10 mouse cellular contexts compared by ENCODE assay signal in the genomic region with DNA sequence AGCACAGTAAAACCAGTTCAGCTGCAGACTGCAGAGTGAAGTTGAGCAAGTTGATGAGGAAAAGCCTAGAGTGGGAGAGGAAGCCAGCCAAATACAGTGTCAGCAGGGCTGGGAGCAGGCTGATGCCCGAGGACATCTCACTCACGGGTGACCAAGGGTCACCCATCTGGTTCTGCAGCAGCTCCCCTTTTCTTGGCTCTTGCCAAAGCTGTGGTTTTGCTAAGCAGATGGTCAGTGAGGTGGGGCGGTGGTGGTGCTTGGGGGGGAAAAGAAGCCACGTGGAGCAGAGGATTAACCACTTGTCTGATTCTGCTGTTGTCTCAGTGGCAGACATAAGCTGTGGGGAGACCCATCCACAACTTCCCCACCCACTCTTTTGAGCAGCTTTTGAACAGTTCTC. TPM values are rescaled to one million over a fixed set of nuclear protein-coding genes. Genes with fewer than 3 reads are reported as not detected.
DNase-seq lines count a peak whose midpoint lies in the region; ATAC-seq and TF ChIP-seq lines count a peak whose summit lies in the region.
"Had no signal": no experiment of that assay in that cellular context is flagged by ENCODE, and none has a peak within 500 bp of the region (broad histone marks: within the 10 kb centered on the region; RNA-seq: fewer than 3 reads in every experiment).

No protein-coding gene starts in this region.

- no peaks in the 10 kb centered on the region for H3K27me3 ChIP-seq in liver, postnatal 0 days (ENCODE audit: insufficient read depth, low read length)
- H3K27me3 ChIP-seq in liver, embryonic 11.5 days (replicated peaks; ENCODE audit: control insufficient read depth, insufficient read depth, low read length): no peaks in the 10 kb centered on the region

- no peaks in the 10 kb centered on the region for H3K9me3 ChIP-seq in liver, postnatal 0 days (ENCODE audit: low read length)
- H3K9me3 ChIP-seq in liver, embryonic 11.5 days (ENCODE audit: control insufficient read depth, low read length): no peaks in the 10 kb centered on the region

- no peak overlapping the region for H3K4me2 ChIP-seq in liver, postnatal 0 days (ENCODE audit: low read depth, low read length)
- H3K4me2 ChIP-seq in liver, embryonic 11.5 days: no peak overlapping the region

- H3K4me3 ChIP-seq in liver, postnatal 0 days (ENCODE audit: low read depth, low read length): no peak overlapping the region
- no peak overlapping the region for H3K4me3 ChIP-seq in liver, embryonic 11.5 days (ENCODE audit: low read depth, low read length)
- H3K4me3 ChIP-seq: erythroblast, embryonic 14.5 days had no signal

- TF ChIP-seq CTCF in liver, postnatal 0 days (IDR thresholded peaks at IDR 0.05; ENCODE audit: low read depth): no peak

- no peak for TF ChIP-seq EP300 in liver, postnatal 0 days (IDR thresholded peaks at IDR 0.05; ENCODE audit: low read depth)

- no peak; the same call in 1 of the 2 replicates for ATAC-seq in liver, postnatal 0 days
- no peak for ATAC-seq in liver, embryonic 11.5 days (replicated peaks; ENCODE audit: low FRiP score)
- no peak for ATAC-seq in cerebellum, adult (ENCODE audit: insufficient number of reproducible peaks, low FRiP score, low TSS enrichment)

- DNase-seq in cerebellum, postnatal 10 days: peak; percentile 42 to 55
- no peak for DNase-seq in cerebellum, adult 11 months
- DNase-seq in liver, postnatal 0 days: no peak
- DNase-seq in liver, embryonic 11.5 days (ENCODE audit: low spot score): no peak
- DNase-seq in gastrocnemius, adult 18-20 months (ENCODE audit: low spot score): peak; percentile 58
- DNase-seq in lung, postnatal 10 days: peak; percentile 75
- DNase-seq in c-Kit-positive CD71-positive TER-119-positive erythroid progenitor cells, embryonic 14.5 days (ENCODE audit: low spot score): no peak

- H3K36me3 ChIP-seq in liver, postnatal 0 days (replicated peaks; ENCODE audit: insufficient read depth, low read length): no peaks in the 10 kb centered on the region
- no peaks in the 10 kb centered on the region for H3K36me3 ChIP-seq in liver, embryonic 11.5 days (ENCODE audit: control insufficient read depth, insufficient read depth, low read length)

- no peak overlapping the region for H3K9ac ChIP-seq in liver, postnatal 0 days (replicated peaks)
- H3K9ac ChIP-seq in liver, embryonic 11.5 days (ENCODE audit: low read depth, low read length): no peak overlapping the region
- H3K9ac ChIP-seq: liver, embryonic 14.5 days had no signal

- peak overlapping the region; percentile 18; the same call in 1 of the 2 replicates for H3K27ac ChIP-seq in liver, postnatal 0 days (ENCODE audit: low read depth)
- H3K27ac ChIP-seq in liver, embryonic 11.5 days (ENCODE audit: low read depth, low read length): no peak overlapping the region
- H3K27ac ChIP-seq: liver, embryonic 14.5 days had no signal

- 14% methylated on average over 4 of the region's 4 CpGs for WGBS in liver, postnatal 0 days (ENCODE audit: insufficient replicate concordance)
- 22% methylated on average over 4 of the region's 4 CpGs for WGBS in liver, embryonic 11.5 days

- H3K4me1 ChIP-seq in liver, postnatal 0 days (ENCODE audit: insufficient read depth): peaks cover 23% of the 10 kb centered on the region
- H3K4me1 ChIP-seq in liver, embryonic 11.5 days (replicated peaks; ENCODE audit: control insufficient read depth, insufficient read depth, low read length): peaks cover 8% of the 10 kb centered on the region

RNA-seq across cellular contexts. Expression of a gene that starts 7.1 kb away (rescaled TPM):
- polyA plus RNA-seq in liver, postnatal 0 days (2015; fragmentation: Nextera tagmentation; extraction: Ambion mirVana): 9.6 and 10.5 TPM in 2 replicates
- 19.2 and 20.4 TPM in 2 replicates for polyA plus RNA-seq in liver, embryonic 11.5 days (2014; fragmentation: Nextera tagmentation; extraction: Ambion mirVana)
- total RNA-seq in gastrocnemius, adult 18-20 months (2021): 10 to 100 TPM; 16.9 to 18.8 TPM

RNA-seq across cellular contexts. Expression of a gene that starts 21.9 kb away (rescaled TPM):
- not detected in 2 replicates for polyA plus RNA-seq in liver, postnatal 0 days (2015; fragmentation: Nextera tagmentation; extraction: Ambion mirVana)
- polyA plus RNA-seq in liver, embryonic 11.5 days (2014; fragmentation: Nextera tagmentation; extraction: Ambion mirVana): not detected in 2 replicates
- not detected for total RNA-seq in gastrocnemius, adult 18-20 months (2021)
- polyA plus RNA-seq: erythroblast, embryonic 14.5 days; liver, embryonic 14.5 days had no signal

RNA-seq across cellular contexts. Expression of a gene that starts 45.1 kb away (rescaled TPM):
- polyA plus RNA-seq in liver, postnatal 0 days (2015; fragmentation: Nextera tagmentation; extraction: Ambion mirVana): 91.9 and 98.0 TPM in 2 replicates
- polyA plus RNA-seq in liver, embryonic 11.5 days (2014; fragmentation: Nextera tagmentation; extraction: Ambion mirVana): 211 and 217 TPM in 2 replicates
- total RNA-seq in gastrocnemius, adult 18-20 months (2021): 100 to 1,000 TPM; 114 to 119 TPM

RNA-seq across cellular contexts. Expression of a gene that starts 55.8 kb away (rescaled TPM):
- 9.6 and 9.8 TPM in 2 replicates for polyA plus RNA-seq in liver, postnatal 0 days (2015; fragmentation: Nextera tagmentation; extraction: Ambion mirVana)
- polyA plus RNA-seq in liver, embryonic 11.5 days (2014; fragmentation: Nextera tagmentation; extraction: Ambion mirVana): 23.1 and 28.2 TPM in 2 replicates
- 10 to 100 TPM; 15.0 to 15.3 TPM for total RNA-seq in gastrocnemius, adult 18-20 months (2021)

Comparison
In these comparisons a context has a peak if more than half of its experiments do, and no peak if none do; other contexts are left out.
1. DNase-seq: peak in cerebellum, postnatal 10 days (2 of 2), gastrocnemius, adult 18-20 months (single experiment) and lung, postnatal 10 days (single experiment); none in cerebellum, adult 11 months (single experiment), liver, postnatal 0 days (single experiment), liver, embryonic 11.5 days (single experiment) and c-Kit-positive CD71-positive TER-119-positive erythroid progenitor cells, embryonic 14.5 days (single experiment).